Mouse (Mus musculus): Measurements from ENCODE around the gene Gdpd5.
"Not testable (repeated sequence)": the region's sequence is repeated elsewhere in the genome, so short reads cannot be mapped to it uniquely, and the experiment has no call there.

The Gdpd5 gene

DNA sequence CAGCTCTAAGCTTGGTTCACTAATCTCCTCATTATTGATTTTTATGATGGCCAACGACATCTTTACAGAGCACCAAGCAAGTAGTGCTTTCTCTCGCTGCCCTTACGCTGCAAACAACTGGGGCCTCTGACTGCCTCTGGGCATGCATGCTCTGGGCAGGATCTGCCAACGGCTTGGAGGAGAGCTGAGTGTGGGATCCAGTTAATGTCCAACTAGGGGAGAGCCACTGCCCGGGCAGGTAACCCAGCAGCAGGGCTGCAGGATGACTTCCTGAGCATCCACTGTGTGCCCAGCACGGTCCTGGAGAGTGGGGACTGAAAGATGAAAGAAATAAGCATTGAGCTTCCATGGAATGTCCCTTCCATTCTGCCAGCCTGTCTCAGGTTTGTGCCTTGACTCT lies 14.5 kb upstream of the Gdpd5 start:
- DNase-seq (ENCODE audit: low spot score in 2 of 2), result no peak

DNA sequence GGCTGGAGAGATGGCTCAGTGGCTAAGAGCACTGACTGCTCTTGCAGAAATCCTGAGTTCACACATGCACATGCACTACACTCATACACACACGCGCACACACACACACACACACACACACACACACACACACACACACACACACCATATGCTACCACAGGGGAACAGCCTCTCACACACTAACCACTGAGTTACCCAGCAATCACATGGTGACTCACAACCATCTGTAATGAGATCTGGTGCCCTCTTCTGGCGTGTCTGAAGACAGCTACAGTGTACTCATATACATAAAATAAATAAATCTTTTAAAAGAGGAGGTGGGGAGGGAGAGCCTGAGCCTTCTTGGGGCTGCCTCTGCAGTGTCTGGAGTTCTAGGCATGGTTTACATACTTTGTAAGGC lies 6.9 kb upstream of the Gdpd5 start:
- not testable (repeated sequence) for DNase-seq (ENCODE audit: low spot score in 2 of 2)

DNA sequence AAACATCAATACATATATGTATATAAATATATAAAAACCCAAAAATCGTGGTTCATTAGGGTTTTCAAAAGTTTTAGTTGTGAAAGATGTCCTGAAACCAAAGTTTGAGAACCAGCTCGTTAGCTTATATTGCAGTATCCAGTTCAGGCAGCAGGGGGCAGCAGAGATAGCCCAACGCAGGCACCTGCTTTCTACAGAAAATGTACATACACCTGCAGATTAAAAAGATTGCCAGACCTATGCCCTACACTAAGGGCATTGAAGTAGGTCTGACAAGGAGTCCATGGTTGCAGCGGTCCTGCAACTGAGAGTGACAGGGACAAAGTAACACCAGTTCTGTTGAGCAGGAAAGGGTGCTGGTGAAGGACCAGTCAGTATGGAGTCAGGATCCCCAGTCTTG lies 5.8 kb upstream of the Gdpd5 start:
- DNase-seq (ENCODE audit: low spot score in 2 of 2), result peak; percentile 85

DNA sequence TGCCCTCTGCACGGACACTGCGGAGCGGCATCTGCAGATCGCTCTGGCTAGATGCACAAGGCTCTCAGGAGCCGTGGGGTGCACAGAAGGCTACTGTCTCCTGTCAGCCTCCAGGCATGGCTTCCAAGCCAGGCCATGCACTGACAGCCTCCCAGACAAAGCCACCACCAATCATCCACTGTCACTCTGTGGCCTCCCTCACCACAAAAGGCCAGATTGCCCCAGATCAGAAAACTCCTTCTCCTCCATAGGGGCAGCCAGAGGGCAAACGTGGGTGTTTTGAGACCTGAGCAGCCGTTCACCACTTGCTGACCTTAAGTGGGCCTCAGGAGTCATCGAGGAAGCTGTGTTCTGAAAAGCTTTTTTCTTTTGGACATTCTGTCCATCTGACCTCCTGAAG lies 2.3 kb upstream of the Gdpd5 start:
- no peak for DNase-seq (ENCODE audit: low spot score in 2 of 2)

DNA sequence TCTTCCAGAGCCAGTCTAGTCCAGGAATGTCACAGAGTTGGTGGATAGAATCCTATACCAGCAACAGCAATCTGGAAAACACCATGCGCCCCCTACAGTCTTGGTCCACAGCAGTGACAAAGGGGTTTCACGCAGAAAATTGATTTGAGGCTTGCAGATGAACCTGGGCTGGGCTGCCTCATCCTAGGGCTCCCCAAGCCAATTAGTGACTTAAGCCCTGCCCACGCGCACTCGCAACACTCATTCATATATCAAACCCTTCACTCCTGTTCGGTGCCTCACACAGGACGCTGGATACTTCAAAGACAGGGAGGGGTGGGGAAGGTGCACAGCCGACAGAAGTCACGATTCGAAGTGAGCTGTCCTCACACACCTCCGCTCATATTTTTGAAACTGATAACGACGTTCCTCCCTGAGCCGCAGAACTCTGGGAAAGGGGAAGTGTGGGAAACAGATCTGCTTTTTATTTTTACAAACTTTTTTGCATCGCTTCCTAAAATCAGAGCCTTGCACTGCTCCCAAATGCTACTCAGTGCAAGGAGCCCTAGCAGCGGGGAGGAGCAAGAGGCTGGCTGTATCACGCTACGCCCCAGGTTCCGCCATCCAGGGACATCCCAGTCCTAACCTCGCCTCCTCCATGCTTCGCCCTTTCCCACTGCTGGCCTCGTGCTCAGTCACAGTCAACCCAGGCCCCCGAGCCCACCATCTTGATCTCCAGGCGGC lies 562 bp upstream of the Gdpd5 start:
- peak in 1 of 2 experiments; percentile 46 for DNase-seq (ENCODE audit: low spot score in 2 of 2)

DNA sequence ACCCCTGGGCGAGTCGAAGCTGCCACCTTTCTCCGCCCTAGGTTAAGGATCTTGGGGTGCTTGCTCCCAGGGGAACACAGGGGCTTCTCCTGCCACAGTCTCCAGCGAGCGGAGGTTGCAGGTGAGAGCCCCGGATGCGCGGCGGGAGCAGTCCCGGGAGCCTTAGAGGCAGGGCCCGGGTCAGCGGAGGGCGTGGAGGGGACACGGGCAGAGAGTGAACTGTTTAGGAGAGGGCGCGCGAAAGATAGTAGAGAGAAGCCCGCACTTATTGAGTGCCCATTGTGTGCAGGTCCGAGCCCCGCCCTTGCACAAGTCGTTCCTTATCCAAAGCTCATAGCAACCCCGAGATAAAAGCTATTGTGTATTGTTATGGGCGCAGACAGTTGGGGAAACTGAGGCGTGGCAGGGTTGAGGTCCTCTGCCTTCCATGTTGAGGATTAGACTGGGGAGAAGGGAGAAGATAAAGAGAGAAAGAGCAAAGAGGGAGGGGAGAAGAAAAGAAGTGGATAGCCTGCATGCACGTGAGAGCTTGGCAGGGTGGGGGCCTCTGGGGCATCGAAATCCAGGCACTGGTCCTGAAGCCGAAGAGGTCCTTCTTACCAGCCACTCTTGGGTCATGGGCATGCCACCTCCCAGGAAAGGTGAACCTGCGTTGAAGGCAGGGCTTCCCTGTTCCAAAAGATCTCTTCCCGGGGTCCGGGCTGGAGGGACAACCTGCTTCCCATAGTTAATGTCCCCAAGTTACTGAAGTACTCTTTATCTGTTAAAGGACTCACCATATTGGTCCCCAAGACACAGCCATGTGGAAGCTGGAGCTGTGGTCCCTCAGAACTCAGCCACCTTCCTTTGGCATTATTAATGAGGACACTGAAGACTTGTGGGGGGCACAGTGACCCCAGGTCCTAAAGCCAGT lies 1.1 kb downstream of the Gdpd5 start:
- DNase-seq (ENCODE audit: low spot score in 2 of 2), result no peak

DNA sequence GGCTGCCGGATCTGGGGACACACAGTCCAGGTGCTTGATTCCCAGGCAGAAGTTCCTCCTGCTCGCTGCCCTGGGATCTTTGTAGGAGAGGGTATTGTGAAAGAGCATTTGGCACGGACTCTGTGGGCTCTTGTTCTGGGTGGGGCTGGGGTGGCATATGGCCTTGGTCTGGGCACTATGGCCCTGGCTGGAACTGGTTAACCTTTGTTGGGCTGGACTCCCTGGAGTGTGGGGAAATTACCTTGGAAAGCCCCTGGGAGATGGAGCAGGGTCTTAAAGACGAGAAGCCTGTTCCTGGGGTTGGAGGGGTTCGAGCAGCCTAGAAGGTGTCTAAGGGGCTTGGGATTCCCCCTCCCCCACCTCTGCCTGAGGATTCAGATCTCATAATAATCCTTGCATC lies 2.0 kb downstream of the Gdpd5 start:
- no peak for DNase-seq (ENCODE audit: low spot score in 2 of 2)

DNA sequence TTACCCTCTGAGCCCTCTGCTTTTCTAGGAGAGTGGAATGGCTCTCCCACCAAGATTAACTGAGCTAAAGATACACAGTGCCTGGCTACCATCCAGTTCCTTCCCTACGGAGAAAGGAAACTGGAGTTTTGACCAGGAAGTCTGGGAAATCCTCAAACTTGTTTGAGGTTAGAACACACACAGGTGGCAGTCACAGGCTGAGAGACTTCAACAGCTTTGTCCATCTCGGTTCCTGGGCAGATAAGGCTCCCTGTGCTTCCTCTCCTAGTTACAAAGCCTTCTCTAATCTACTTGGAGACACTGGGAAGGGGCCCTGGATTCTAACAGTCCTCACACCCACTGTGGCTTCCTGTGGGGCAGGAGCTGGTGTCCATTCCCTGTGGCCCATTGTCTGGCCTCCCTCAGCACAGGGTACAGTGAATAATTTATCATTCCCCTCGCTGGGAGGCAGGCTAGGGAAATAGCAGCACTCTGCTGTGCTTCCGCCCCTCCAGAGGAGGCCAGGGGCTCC lies 2.9 kb downstream of the Gdpd5 start:
- no peak for DNase-seq (ENCODE audit: low spot score in 2 of 2)

DNA sequence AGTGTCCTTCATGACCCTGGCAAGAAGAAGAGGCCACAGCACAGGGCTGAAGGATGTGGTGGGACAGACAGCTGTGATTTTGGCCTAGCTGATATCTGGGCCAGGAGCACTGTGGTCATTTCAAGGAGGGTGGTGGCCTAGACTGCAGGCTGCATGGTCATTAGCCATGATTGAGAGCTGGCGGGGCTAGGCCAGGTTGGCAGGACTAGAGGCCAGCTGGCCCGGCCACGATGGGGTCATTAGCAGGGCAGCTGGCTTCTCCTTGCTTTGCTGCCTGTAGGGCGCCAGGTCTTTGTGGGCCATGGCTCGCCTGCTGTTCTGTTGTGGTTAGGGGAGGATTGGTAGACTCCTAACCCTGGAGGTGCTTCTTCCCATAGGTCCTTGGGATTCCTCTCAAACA lies 4.8 kb downstream of the Gdpd5 start:
- no peak for DNase-seq (ENCODE audit: low spot score in 2 of 2)

DNA sequence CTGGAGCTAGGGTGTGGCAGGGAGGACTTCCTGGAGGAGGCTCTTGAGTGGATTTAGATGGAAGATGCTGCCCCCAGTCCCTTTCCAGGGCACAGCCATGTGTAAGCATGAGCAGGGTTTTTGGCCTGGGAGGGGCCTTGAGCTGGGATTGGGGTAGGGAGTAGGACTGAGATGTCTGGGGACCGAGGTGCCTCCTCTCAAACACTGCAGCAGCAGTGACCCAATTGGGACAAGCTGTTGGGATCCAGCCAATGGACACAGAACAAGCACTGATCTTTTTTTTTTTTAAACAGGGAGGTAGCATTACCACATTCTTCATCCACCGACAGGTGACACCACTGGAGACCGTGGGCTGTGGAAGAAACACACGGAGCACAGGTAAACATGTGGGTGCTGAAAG lies 5.6 kb downstream of the Gdpd5 start:
- DNase-seq (ENCODE audit: low spot score in 2 of 2), result no peak

DNA sequence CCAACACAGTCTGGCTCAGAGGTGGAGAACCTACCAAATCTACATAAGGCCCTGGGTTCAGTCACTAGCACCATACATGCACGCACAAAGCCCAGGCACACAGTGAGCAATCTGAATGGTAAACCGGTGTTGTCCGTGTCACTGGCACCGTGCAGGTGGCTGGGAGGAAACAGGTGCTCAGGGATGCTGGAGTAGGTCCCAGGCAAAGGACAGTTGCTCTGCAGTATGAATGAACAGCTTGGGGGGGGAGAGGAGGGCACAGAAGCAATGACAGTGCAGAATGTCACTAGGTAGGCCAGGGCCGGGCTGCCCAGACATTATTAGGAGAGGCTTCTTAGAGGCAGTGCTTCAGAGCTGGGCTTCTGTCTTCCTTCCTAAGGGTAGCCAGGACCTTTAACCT lies 6.1 kb downstream of the Gdpd5 start:
- no peak for DNase-seq (ENCODE audit: low spot score in 2 of 2)

DNA sequence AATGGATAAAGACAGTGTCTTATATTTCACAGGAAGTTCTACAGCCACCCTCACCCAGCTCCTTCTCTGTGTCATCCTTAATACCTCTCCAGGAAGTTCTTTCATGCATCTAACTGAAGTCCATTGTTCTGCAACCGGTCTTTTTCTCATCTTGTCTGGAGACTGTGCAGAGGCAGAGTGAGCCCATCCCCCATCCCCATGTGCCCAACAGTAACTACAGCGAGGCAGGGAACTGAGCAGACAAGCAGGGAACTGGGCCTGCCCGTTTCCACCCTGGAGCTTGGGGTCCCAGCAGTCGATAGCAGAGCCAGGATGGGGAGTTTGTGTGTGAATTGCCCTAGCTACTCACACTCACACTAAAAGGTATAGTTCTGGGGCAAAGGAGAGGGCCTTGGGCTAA lies 9.3 kb downstream of the Gdpd5 start:
- no peak for DNase-seq (ENCODE audit: low spot score in 2 of 2)

DNA sequence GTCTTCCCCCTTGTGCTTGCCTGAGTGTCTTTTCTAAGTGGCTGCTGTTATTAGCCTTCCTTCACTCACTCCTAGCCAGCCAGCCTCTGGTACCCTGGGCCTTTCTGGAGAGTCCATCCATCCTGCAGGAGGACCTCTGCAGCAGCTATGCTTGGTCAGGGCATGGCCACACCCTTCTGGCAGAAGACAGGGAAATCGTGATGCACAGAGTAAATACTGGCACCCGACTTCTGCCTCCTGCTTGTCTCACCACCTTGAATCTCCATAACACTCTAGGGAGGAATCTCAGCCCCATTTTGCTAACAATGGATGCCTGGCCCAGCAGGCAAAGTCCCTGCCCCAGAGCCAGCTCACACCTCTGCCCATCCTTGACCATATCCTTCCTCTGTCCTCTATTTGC lies 11.5 kb downstream of the Gdpd5 start:
- DNase-seq (ENCODE audit: low spot score in 2 of 2), result no peak

DNA sequence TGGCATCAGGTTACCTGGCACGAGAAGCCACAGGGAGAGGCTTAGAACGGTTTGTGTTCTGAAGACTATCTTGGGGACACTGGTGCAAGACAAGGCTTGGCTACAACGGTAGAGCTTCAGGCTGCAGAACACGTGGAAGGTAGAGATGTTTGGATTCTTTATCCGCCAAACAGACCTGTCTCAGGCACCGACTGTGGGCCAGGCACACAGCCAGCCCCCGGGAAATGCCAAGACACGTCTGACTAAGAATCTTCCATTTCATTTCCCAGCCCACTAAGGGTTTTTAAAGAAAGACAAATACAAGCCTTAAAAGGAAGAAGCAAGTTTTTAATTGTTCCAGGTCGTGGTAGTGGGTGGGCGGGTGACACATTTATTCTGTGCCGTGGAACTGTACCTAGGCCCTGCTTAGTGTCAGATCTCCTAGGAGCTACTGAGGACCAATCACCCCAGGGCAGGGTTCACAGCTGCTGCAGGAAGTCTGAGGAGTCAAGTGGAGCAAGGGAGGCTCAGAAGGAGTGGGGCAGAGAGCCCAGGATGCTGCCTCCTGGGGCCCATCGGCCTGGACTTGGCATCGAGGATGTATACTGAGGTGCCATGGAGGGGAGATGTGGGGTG lies 12.6 kb downstream of the Gdpd5 start:
- peak; percentile 57 to 64 for DNase-seq (ENCODE audit: low spot score in 2 of 2)

DNA sequence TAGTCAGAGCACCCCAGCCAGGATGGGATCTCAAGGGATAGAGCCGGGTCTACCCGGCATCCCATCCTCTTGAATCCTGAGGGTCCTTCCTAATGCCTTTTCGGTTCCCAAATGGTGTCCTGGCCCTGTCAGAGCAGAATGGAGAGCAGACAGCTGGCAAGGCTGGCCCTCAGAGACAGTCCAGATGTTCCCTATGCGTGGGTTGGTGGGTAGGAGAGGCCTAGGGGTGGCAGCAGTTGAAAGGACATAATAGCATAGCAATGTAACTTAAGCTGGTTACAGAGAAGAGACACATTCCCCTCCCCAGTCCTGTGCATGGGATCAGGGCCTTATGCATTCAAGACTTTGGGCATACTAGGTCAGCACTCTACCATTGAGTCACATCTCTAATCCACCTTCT lies 14.2 kb downstream of the Gdpd5 start:
- DNase-seq (ENCODE audit: low spot score in 2 of 2), result no peak

DNA sequence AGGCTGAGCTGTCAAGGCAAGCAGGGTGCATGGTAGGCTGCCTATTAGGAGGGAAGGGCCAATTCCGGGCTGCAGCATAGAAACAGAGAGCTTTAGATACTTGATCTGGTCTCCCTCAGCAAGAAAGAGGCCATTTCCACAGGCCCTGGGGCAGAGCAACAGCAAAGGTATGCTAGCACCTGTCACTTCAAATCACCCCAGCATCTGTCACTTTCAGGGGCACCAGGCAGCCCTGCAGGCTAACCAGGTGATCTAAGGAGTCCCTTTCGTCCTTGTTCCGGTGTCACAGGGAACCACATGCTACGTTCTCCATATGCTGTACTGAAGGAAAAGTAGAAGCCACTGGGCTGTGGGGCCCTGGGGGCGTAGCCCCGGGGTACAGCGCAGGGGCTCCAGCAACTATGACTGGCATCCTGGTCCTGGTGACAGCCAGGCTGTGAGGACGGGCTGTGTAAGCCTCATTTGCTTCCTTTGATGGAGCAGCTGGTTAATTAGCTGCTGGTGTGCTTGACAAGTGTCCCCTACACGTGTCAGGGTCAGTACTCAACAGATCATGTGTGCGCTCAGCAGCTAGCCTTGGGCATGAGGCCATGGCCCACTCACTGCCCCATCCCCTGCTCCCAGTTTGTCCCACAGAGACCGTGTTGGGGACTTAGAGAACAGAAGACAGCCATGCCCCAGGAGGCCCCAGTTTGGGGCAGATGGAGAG lies 14.8 kb downstream of the Gdpd5 start:
- no peak for DNase-seq (ENCODE audit: low spot score in 2 of 2)

DNA sequence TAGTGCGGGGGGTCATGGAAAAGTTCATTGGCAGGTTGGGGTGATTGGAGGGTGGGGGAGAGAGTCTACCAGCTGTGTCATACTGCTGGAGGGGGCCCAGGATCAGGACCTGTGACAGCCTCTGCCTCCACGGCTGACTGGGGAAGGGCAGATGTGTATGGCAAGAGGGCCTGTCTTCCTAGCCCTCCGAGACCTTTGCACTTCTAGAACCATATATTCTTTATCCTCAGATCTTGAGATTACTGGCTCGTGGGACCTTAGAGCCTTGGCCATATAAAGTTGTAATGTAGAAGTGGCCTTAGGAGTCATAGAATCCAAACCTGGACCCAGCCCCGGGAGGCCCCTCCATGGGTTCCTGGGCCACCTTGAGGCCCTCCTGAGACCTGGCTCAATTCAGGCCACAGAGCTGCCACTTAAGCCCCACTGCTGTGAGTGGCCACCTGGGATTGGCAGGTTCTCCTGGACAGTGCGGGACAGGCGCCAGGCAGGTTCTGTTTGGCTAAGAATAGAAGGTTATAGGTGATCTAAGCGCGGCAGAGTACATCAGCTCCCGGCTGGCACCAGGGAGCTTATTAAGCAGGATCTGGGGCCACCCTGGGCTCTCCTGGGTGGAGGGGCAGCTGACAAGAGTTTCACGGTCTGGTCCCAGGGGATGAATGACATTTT lies 15.9 kb downstream of the Gdpd5 start:
- DNase-seq (ENCODE audit: low spot score in 2 of 2), result no peak

DNA sequence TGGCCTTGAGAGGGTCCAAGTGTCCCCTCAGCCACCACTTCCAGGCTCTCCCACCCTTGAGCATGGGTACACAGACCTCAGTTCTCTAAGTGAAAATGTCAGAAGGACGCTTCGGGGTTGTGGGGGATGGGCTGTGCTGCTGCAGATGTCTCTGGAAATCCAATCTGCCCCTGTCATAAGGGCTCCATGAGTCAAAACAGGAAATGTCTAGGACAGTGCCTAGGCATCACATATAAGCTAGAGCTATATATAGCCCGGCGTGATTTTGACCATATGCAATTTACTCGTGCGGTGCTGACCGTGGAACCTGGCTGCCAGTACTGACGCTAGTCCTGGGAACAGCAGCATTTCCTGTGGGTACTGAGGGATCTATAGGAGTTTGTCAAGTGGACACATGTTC lies 20.2 kb downstream of the Gdpd5 start:
- DNase-seq (ENCODE audit: low spot score in 2 of 2), result no peak

DNA sequence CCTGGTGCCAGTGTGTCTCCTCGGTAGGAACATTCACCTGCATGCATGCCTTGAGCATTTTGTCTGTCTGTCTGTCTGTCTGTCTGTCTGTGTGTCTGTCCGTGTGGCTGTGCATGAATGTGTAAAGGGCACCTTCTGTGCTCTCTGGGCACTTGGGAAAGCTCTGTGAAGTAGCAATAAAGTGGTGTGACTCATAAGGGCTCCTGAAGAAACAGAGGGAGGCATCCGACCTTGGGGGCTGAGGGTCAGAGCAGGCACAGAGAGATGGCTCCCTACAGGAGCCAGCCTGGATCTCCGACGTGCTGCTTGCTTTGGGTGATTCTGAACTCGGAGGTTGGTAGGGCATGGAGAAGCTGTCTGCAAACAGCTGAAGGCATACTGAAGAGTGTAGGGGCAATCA lies 21.3 kb downstream of the Gdpd5 start:
- no peak for DNase-seq (ENCODE audit: low spot score in 2 of 2)

DNA sequence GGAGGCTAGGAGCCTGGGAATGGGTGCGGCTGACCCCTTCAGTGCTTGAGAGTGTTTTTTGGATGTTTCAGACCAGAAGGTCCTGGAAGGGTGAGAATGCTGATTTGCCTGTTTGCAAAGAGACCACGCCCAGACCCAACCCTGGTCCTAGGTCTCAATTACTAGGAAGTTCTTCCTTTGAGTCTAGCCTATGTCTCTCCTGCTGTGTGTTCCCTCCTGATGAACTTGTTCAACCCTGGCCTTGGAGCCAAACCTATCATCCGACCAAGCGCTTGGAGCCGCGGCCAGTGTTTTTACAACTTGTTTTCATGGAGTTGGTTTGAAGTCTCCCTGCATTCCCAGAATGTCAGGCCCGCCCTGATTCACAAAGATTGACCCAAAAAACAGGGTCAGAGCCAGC lies 22.0 kb downstream of the Gdpd5 start:
- DNase-seq (ENCODE audit: low spot score in 2 of 2), result no peak

DNA sequence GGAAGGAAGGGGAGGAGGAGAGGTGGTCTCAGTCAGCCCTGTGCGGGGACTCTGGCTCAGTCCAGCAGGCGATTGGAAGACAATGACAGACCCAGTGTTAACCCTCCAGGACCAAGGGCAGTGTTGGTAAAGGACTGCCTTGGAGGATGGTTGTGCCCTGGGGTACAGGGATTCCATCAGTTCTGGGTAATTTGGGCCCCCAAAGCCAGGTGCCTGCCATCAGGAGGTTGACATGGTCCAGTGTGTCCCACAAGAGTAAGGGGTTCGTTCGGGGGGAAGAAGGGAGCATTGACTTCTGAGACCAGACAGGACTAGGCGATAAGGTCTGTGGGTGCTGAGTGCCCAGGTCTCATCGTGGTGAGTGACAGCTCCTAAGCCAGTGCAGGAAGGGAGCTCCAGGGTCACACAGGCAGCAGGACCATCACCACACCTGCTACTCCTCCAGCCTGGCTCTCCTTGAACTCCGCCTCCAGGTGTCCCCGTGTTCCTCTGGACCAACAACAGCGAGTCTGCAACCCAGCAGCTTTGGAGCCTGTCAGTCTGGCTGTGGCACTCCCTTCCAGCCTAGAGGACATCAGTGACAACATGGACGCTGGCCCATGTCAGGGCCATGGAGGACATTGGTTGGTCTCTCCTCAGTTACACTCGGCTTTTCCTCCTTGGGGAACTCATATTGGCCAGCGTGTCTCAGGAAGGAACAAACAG lies 23.0 kb downstream of the Gdpd5 start:
- DNase-seq (ENCODE audit: low spot score in 2 of 2), result no peak
